Mouse (Mus musculus) gonadal fat pad, adult 2 months (tissue): ENCODE measurements around the gene Dolk. TPM values are rescaled to one million over a fixed set of nuclear protein-coding genes. Genes with fewer than 3 reads are reported as not detected.

Experiments
- DNase-seq: peaks from one replicate; pipeline ENCODE4 v3.0.0-alpha.2; 2012; ENCODE audit warnings: low read depth
- polyA plus RNA-seq: library from polyadenylated mRNA; depleted of rRNA; stranded (reverse); fragments of >200 nt; gene quantifications from 2 replicates; pipeline ENCODE4 v1.2.3, GENCODE M21; 2012; rRNA removed

Gene Dolk
- polyA plus RNA-seq = 48.2 and 83.0 TPM in 2 replicates

GRCm38 (mm10) chr2:30286192-30287026, at the start of gene Dolk, which contains the start of gene Nup188:
Gene Dolk (minus strand): TSS chr2:30286334.
Gene Nup188 (plus strand): TSS chr2:30286397.
- no peak for DNase-seq

GRCm38 (mm10) chr2:30335324-30335723, 49.2 kb upstream of the Dolk start:
- DNase-seq = no peak

GRCm38 (mm10) chr2:30328791-30329190, 42.7 kb upstream of the Dolk start:
- no peak for DNase-seq

GRCm38 (mm10) chr2:30327276-30327675, 41.1 kb upstream of the Dolk start:
- no peak for DNase-seq

- no peak for DNase-seq
Observed at GRCm38 (mm10) chr2:30325296-30325695, 39.2 kb upstream of the Dolk start.

- no peak for DNase-seq
Observed at GRCm38 (mm10) chr2:30323111-30323510, 37.0 kb upstream of the Dolk start.

- no peak for DNase-seq
Observed at GRCm38 (mm10) chr2:30319260-30319659, 33.1 kb upstream of the Dolk start.

- no peak for DNase-seq
Observed at GRCm38 (mm10) chr2:30316955-30317354, 30.8 kb upstream of the Dolk start.

- DNase-seq = no peak
Observed at GRCm38 (mm10) chr2:30316136-30316535, 30.0 kb upstream of the Dolk start.

GRCm38 (mm10) chr2:30311481-30311880, 25.3 kb upstream of the Dolk start:
- DNase-seq = peak; percentile 37

- no peak for DNase-seq
Observed at GRCm38 (mm10) chr2:30309351-30309750, 23.2 kb upstream of the Dolk start.

- DNase-seq = no peak
Observed at GRCm38 (mm10) chr2:30306087-30306486, 20.0 kb upstream of the Dolk start.

GRCm38 (mm10) chr2:30299966-30300365, 13.8 kb upstream of the Dolk start:
- no peak for DNase-seq

GRCm38 (mm10) chr2:30299525-30299924, 13.4 kb upstream of the Dolk start:
- DNase-seq = no peak

- DNase-seq = no peak
Observed at GRCm38 (mm10) chr2:30287027-30287373, 866 bp upstream of the Dolk start.

- no peak for DNase-seq
Observed at GRCm38 (mm10) chr2:30285416-30286181, 535 bp downstream of the Dolk start.

GRCm38 (mm10) chr2:30285004-30285403, 1.1 kb downstream of the Dolk start:
- DNase-seq = no peak

GRCm38 (mm10) chr2:30283193-30283592, 2.9 kb downstream of the Dolk start:
- DNase-seq = no peak

GRCm38 (mm10) chr2:30281651-30282050, 4.5 kb downstream of the Dolk start:
- DNase-seq = no peak

- no peak for DNase-seq
Observed at GRCm38 (mm10) chr2:30280743-30281142, 5.4 kb downstream of the Dolk start, which contains the start of gene Gm28038. Gene Gm28038 (plus strand): TSS chr2:30281043.

- DNase-seq = no peak
Observed at GRCm38 (mm10) chr2:30270134-30270533, 16.0 kb downstream of the Dolk start.

- DNase-seq = no peak
Observed at GRCm38 (mm10) chr2:30269241-30269990, 16.7 kb downstream of the Dolk start.
